ENCODE assay signal across 27 mouse cellular contexts in the genomic region with DNA sequence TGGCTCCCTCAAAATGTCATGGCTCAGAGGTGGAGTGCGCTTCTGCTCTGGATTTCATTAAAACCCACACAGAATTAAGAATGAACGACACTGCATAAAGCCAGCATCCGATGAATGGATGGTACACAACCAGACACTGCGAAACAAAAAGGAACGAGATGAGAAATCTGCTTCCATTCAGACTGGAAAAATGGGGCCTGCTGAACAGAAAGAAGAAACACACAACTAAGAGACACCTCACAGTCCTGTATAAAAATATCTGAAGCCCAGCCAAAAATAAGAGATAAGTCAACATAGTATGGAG.
DNase-seq lines count a peak whose midpoint lies in the region; ATAC-seq lines count a peak whose summit lies in the region.
"Had no signal": no experiment of that assay in that cellular context is flagged by ENCODE, and none has a peak within 500 bp of the region (broad histone marks: within the 10 kb centered on the region; RNA-seq: fewer than 3 reads in every experiment).

No protein-coding gene starts in this region.

- H3K9ac ChIP-seq in hindbrain, embryonic 11.5 days (ENCODE audit: low read depth, low read length) = no peak overlapping the region
- no peak overlapping the region for H3K9ac ChIP-seq in midbrain, embryonic 11.5 days (ENCODE audit: low read length)
- no peak overlapping the region for H3K9ac ChIP-seq in midbrain, embryonic 14.5 days (replicated peaks; ENCODE audit: low read length)
- H3K9ac ChIP-seq in hindbrain, embryonic 13.5 days = no peak overlapping the region
- no peak overlapping the region for H3K9ac ChIP-seq in midbrain, embryonic 13.5 days (replicated peaks)
- H3K9ac ChIP-seq: forebrain, embryonic 15.5 days; heart, embryonic 12.5 days; liver, embryonic 13.5 days; neural tube, embryonic 13.5 days; stomach, embryonic 15.5 days had no signal

- H3K36me3 ChIP-seq in hindbrain, embryonic 10.5 days = no peaks in the 10 kb centered on the region
- H3K36me3 ChIP-seq in hindbrain, embryonic 11.5 days (ENCODE audit: control insufficient read depth, insufficient read depth, low read length) = no peaks in the 10 kb centered on the region
- no peaks in the 10 kb centered on the region for H3K36me3 ChIP-seq in midbrain, embryonic 11.5 days (ENCODE audit: control insufficient read depth, insufficient read depth, low read length)
- H3K36me3 ChIP-seq in midbrain, embryonic 14.5 days (ENCODE audit: control insufficient read depth, insufficient read depth, low read length) = no peaks in the 10 kb centered on the region
- no peaks in the 10 kb centered on the region for H3K36me3 ChIP-seq in hindbrain, embryonic 13.5 days
- H3K36me3 ChIP-seq in midbrain, embryonic 13.5 days = no peaks in the 10 kb centered on the region
- H3K36me3 ChIP-seq: forebrain, embryonic 15.5 days; heart, embryonic 12.5 days; liver, embryonic 13.5 days; neural tube, embryonic 13.5 days; stomach, embryonic 15.5 days had no signal

- H3K27me3 ChIP-seq in hindbrain, embryonic 10.5 days (ENCODE audit: insufficient read depth, poor library complexity, severe bottlenecking) = no peaks in the 10 kb centered on the region
- no peaks in the 10 kb centered on the region for H3K27me3 ChIP-seq in hindbrain, embryonic 11.5 days (ENCODE audit: control insufficient read depth, insufficient read depth, low read length)
- H3K27me3 ChIP-seq in midbrain, embryonic 11.5 days (ENCODE audit: control insufficient read depth, insufficient read depth, low read length) = no peaks in the 10 kb centered on the region
- H3K27me3 ChIP-seq in midbrain, embryonic 14.5 days (ENCODE audit: control insufficient read depth, insufficient read depth, low read length) = no peaks in the 10 kb centered on the region
- H3K27me3 ChIP-seq in hindbrain, embryonic 13.5 days = no peaks in the 10 kb centered on the region
- H3K27me3 ChIP-seq in midbrain, embryonic 13.5 days = no peaks in the 10 kb centered on the region
- H3K27me3 ChIP-seq: forebrain, embryonic 15.5 days; heart, embryonic 12.5 days; liver, embryonic 13.5 days; neural tube, embryonic 13.5 days; stomach, embryonic 15.5 days had no signal

- H3K4me2 ChIP-seq in hindbrain, embryonic 11.5 days (replicated peaks; ENCODE audit: low read depth, low read length) = no peak overlapping the region
- no peak overlapping the region for H3K4me2 ChIP-seq in midbrain, embryonic 11.5 days
- H3K4me2 ChIP-seq in midbrain, embryonic 14.5 days (ENCODE audit: low read length) = no peak overlapping the region
- no peak overlapping the region for H3K4me2 ChIP-seq in hindbrain, embryonic 13.5 days
- H3K4me2 ChIP-seq in midbrain, embryonic 13.5 days (replicated peaks) = no peak overlapping the region
- H3K4me2 ChIP-seq: forebrain, embryonic 15.5 days; heart, embryonic 12.5 days; liver, embryonic 13.5 days; neural tube, embryonic 13.5 days; stomach, embryonic 15.5 days had no signal

- peaks cover 13% of the 10 kb centered on the region for H3K4me1 ChIP-seq in hindbrain, embryonic 10.5 days (replicated peaks)
- H3K4me1 ChIP-seq in hindbrain, embryonic 11.5 days (replicated peaks; ENCODE audit: control insufficient read depth, insufficient read depth, low read length) = no peaks in the 10 kb centered on the region
- H3K4me1 ChIP-seq in midbrain, embryonic 11.5 days (ENCODE audit: control insufficient read depth, insufficient read depth, low read length) = peaks cover 14% of the 10 kb centered on the region
- 0 out of 2 replicates have a peak, but pooled peaks cover 4% of the 10 kb centered on the region for H3K4me1 ChIP-seq in midbrain, embryonic 14.5 days (ENCODE audit: control insufficient read depth, insufficient read depth, low read length)
- peaks cover 16% of the 10 kb centered on the region for H3K4me1 ChIP-seq in hindbrain, embryonic 13.5 days (replicated peaks)
- H3K4me1 ChIP-seq in midbrain, embryonic 13.5 days (replicated peaks) = peaks cover 20% of the 10 kb centered on the region
- H3K4me1 ChIP-seq: heart, embryonic 12.5 days; liver, embryonic 13.5 days; stomach, embryonic 15.5 days had no signal

- WGBS in hindbrain, embryonic 10.5 days = 70% methylated on average over 5 of the region's 5 CpGs
- 55% methylated on average over 5 of the region's 5 CpGs for WGBS in hindbrain, embryonic 11.5 days
- WGBS in midbrain, embryonic 11.5 days = 34% methylated on average over 5 of the region's 5 CpGs
- WGBS in midbrain, embryonic 14.5 days = 14% methylated on average over 5 of the region's 5 CpGs
- 45% methylated on average over 5 of the region's 5 CpGs for WGBS in hindbrain, embryonic 13.5 days
- 31% methylated on average over 5 of the region's 5 CpGs for WGBS in midbrain, embryonic 13.5 days

- H3K4me3 ChIP-seq in hindbrain, embryonic 10.5 days = no peak overlapping the region
- H3K4me3 ChIP-seq in hindbrain, embryonic 11.5 days (ENCODE audit: low read depth, low read length) = no peak overlapping the region
- H3K4me3 ChIP-seq in midbrain, embryonic 11.5 days (ENCODE audit: low read depth, low read length) = no peak overlapping the region
- no peak overlapping the region for H3K4me3 ChIP-seq in midbrain, embryonic 14.5 days (replicated peaks; ENCODE audit: low read depth, low read length)
- no peak overlapping the region for H3K4me3 ChIP-seq in hindbrain, embryonic 13.5 days
- H3K4me3 ChIP-seq in midbrain, embryonic 13.5 days (replicated peaks) = no peak overlapping the region
- H3K4me3 ChIP-seq: forebrain, embryonic 15.5 days; heart, adult 2 months; heart, embryonic 12.5 days; layer of hippocampus, adult 2 months; liver, embryonic 13.5 days; myocyte; neural tube, embryonic 13.5 days; stomach, embryonic 15.5 days had no signal

- no peak for DNase-seq in hindbrain, embryonic 10.5 days (ENCODE audit: low spot score)
- DNase-seq in hindbrain, embryonic 11.5 days (ENCODE audit: low spot score) = no peak
- DNase-seq in midbrain, embryonic 11.5 days (ENCODE audit: low spot score, missing footprints) = no peak
- no peak for DNase-seq in midbrain, embryonic 14.5 days
- DNase-seq in layer of hippocampus, adult 9-10 months (ENCODE audit: low spot score) = no peak
- DNase-seq: adrenal gland, postnatal 14 days; cerebellum, adult 18-20 months; cerebellum, postnatal 10 days; heart, adult 2 months; kidney, adult 18-20 months; kidney, postnatal 25 days; left cerebral cortex, postnatal 4 days; liver, embryonic 13.5 days; lung, adult 18-20 months; right cerebral cortex, postnatal 25 days had no signal

- H3K9me3 ChIP-seq in hindbrain, embryonic 10.5 days = no peaks in the 10 kb centered on the region
- no peaks in the 10 kb centered on the region for H3K9me3 ChIP-seq in hindbrain, embryonic 11.5 days (ENCODE audit: control insufficient read depth, low read length)
- H3K9me3 ChIP-seq in midbrain, embryonic 11.5 days (ENCODE audit: control insufficient read depth, low read length) = no peaks in the 10 kb centered on the region
- H3K9me3 ChIP-seq in midbrain, embryonic 14.5 days (ENCODE audit: control insufficient read depth, low read length) = no peaks in the 10 kb centered on the region
- H3K9me3 ChIP-seq in hindbrain, embryonic 13.5 days = no peaks in the 10 kb centered on the region
- H3K9me3 ChIP-seq in midbrain, embryonic 13.5 days = no peaks in the 10 kb centered on the region
- H3K9me3 ChIP-seq: forebrain, embryonic 15.5 days; heart, embryonic 12.5 days; liver, embryonic 13.5 days; neural tube, embryonic 13.5 days; stomach, embryonic 15.5 days had no signal

- peak overlapping the region; percentile 23; the same call in 1 of the 2 replicates for H3K27ac ChIP-seq in hindbrain, embryonic 10.5 days
- H3K27ac ChIP-seq in hindbrain, embryonic 11.5 days (ENCODE audit: low read depth, low read length) = no peak overlapping the region
- no peak overlapping the region; the same call in 1 of the 2 replicates for H3K27ac ChIP-seq in midbrain, embryonic 11.5 days (ENCODE audit: low read depth, low read length)
- H3K27ac ChIP-seq in midbrain, embryonic 14.5 days (replicated peaks; ENCODE audit: low read depth, low read length) = no peak overlapping the region
- peak overlapping the region; percentile 30; the same call in 1 of the 2 replicates for H3K27ac ChIP-seq in hindbrain, embryonic 13.5 days
- H3K27ac ChIP-seq in midbrain, embryonic 13.5 days = no peak overlapping the region
- H3K27ac ChIP-seq: forebrain, embryonic 15.5 days; heart, adult 2 months; layer of hippocampus, adult 2 months; liver, embryonic 13.5 days; macrophage; stomach, embryonic 15.5 days had no signal

- ATAC-seq in hindbrain, embryonic 11.5 days (ENCODE audit: low FRiP score) = no peak
- peak; percentile 59 for ATAC-seq in midbrain, embryonic 11.5 days (ENCODE audit: low FRiP score)
- ATAC-seq in midbrain, embryonic 14.5 days (ENCODE audit: low FRiP score, low TSS enrichment) = no peak
- ATAC-seq in hindbrain, embryonic 13.5 days (ENCODE audit: low FRiP score) = no peak
- ATAC-seq in midbrain, embryonic 13.5 days = 0 out of 2 replicates have a peak, but pooled peaks have one; percentile 11
- ATAC-seq in megakaryocyte, adult 5-6 weeks (ENCODE audit: poor library complexity, severe bottlenecking) = no peak
- ATAC-seq: CD4-positive, CD25-positive, alpha-beta regulatory T cell, adult 4 months; forebrain, embryonic 15.5 days; lung, postnatal 0 days had no signal

Comparison
In these comparisons a context has a peak if more than half of its experiments do, and no peak if none do; other contexts are left out.
1. H3K27ac ChIP-seq: peak in hindbrain, embryonic 10.5 days (single experiment) and hindbrain, embryonic 13.5 days (single experiment); none in hindbrain, embryonic 11.5 days (single experiment), midbrain, embryonic 11.5 days (single experiment), midbrain, embryonic 14.5 days (single experiment) and midbrain, embryonic 13.5 days (single experiment).
2. ATAC-seq: peak in midbrain, embryonic 11.5 days (single experiment) and midbrain, embryonic 13.5 days (single experiment); none in hindbrain, embryonic 11.5 days (single experiment), midbrain, embryonic 14.5 days (single experiment), hindbrain, embryonic 13.5 days (single experiment) and megakaryocyte, adult 5-6 weeks (single experiment).